Mouse (Mus musculus): ENCODE measurements around the gene Adgrb3. TPM values are rescaled to one million over a fixed set of nuclear protein-coding genes. Genes with fewer than 3 reads are reported as not detected.

The Adgrb3 gene
- polyA plus RNA-seq, 1 experiment from 2014 or later: 2.9 TPM

DNA sequence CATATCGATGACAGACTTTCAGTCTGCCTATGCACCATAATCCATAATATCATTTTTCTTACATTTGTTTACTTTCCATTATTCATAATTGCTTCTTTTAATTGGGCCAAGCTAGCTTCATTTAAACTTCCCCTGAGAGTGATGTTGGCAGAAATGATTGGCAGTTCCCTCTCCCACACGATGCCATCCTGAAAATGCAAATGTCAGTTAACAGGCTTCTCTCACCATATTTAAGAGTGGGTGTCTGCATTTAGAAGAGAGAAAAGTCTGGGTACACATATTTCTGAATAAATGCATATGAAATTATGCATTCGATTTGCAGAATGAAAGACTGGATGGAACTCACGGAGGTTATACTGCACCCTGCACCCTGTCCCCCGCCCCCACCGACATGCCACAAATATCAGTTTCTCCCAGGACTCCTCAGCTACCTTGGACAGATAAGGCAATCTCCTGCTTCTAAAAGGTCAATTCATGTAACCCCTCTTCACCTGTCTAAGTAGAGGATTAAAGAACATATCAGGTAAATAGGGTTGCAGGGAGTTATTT, 130.7 kb downstream of the Adgrb3 start:
- no peaks in the 10 kb centered on the region for H3K36me3 ChIP-seq (ENCODE audit: control insufficient read depth, insufficient read depth, low read length)
- H3K4me1 ChIP-seq (ENCODE audit: control insufficient read depth, insufficient read depth, low read length): no peaks in the 10 kb centered on the region
- no peak overlapping the region for H3K4me3 ChIP-seq (ENCODE audit: low read depth, low read length)
- WGBS: 85% methylated on average over 6 of the region's 6 CpGs
- H3K4me2 ChIP-seq (ENCODE audit: low read depth, low read length): no peak overlapping the region
- H3K9me3 ChIP-seq (ENCODE audit: control insufficient read depth, low read length): no peaks in the 10 kb centered on the region
- H3K27ac ChIP-seq (replicated peaks; ENCODE audit: low read depth, low read length): no peak overlapping the region
- H3K27me3 ChIP-seq (replicated peaks; ENCODE audit: control insufficient read depth, insufficient read depth, low read length): no peaks in the 10 kb centered on the region
- no peak overlapping the region for H3K9ac ChIP-seq (ENCODE audit: low read depth, low read length)
- ATAC-seq (ENCODE audit: low read depth): no peak
- DNase-seq (ENCODE audit: low spot score): no peak

- no peaks in the 10 kb centered on the region for H3K4me1 ChIP-seq (ENCODE audit: control insufficient read depth, insufficient read depth, low read length)
- no peak overlapping the region for H3K9ac ChIP-seq (ENCODE audit: low read depth, low read length)
- no peaks in the 10 kb centered on the region for H3K27me3 ChIP-seq (replicated peaks; ENCODE audit: control insufficient read depth, insufficient read depth, low read length)
- no peak overlapping the region for H3K27ac ChIP-seq (replicated peaks; ENCODE audit: low read depth, low read length)
- no peak overlapping the region for H3K4me2 ChIP-seq (ENCODE audit: low read depth, low read length)
- WGBS: 83% methylated on average over 4 of the region's 4 CpGs
- no peaks in the 10 kb centered on the region for H3K9me3 ChIP-seq (ENCODE audit: control insufficient read depth, low read length)
- no peaks in the 10 kb centered on the region for H3K36me3 ChIP-seq (ENCODE audit: control insufficient read depth, insufficient read depth, low read length)
- DNase-seq (ENCODE audit: low spot score) (peak; percentile 13), ATAC-seq (ENCODE audit: low read depth) (no peak)
- H3K4me3 ChIP-seq (ENCODE audit: low read depth, low read length): no peak overlapping the region
These were observed 132.3 kb downstream of the Adgrb3 start for GRCm38 (mm10) chr1:25697179-25697578.

DNA sequence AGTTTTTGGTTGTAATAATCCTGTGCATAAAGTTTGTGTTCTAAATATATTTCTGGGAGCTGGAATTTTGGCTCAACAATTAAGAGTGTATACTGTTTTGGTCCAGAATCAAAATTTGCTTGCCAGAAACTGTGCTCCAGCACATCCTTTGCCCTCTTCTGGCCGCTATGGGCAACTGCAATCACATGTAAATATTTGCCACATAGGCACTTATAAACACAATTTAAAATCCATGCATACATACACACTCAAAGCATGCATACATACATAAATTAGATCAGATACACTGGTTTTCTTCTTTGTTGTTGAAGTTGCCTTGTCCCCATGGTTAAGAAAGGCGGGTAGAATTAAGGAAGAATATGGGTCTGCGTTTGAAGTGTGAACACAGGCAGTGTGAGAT, 132.7 kb downstream of the Adgrb3 start:
- 65% methylated on average over 3 of the region's 3 CpGs for WGBS
- ATAC-seq (ENCODE audit: low read depth) (no peak), DNase-seq (ENCODE audit: low spot score) (no peak)
- Histone ChIP-seq H3K27me3 (replicated peaks; ENCODE audit: control insufficient read depth, insufficient read depth, low read length) (no peaks in the 10 kb centered on the region), H3K36me3 (ENCODE audit: control insufficient read depth, insufficient read depth, low read length) (no peaks in the 10 kb centered on the region), H3K27ac (replicated peaks; ENCODE audit: low read depth, low read length) (no peak overlapping the region), H3K4me2 (ENCODE audit: low read depth, low read length) (no peak overlapping the region), H3K4me3 (ENCODE audit: low read depth, low read length) (no peak overlapping the region), H3K9me3 (ENCODE audit: control insufficient read depth, low read length) (no peaks in the 10 kb centered on the region), H3K4me1 (ENCODE audit: control insufficient read depth, insufficient read depth, low read length) (no peaks in the 10 kb centered on the region), H3K9ac (ENCODE audit: low read depth, low read length) (no peak overlapping the region)

DNA sequence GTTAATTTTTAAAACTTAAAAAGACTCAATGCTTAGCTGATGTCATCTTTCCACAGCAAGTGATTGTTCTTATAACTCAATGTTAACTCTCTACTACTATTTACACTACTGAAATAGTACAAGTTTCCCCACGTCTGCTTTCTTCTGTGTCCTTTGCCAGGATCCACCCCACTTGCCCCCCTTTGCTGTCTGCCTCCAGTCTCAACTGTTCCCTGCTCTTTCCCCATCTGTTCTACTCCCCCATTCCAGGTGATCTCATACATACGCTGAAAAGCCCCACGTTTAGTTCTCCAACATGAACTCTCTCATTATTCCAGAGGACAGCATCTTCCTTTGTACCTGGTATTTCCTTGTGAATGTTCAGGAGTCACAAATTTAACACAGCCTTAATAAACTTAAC, 147.4 kb downstream of the Adgrb3 start:
- no peak overlapping the region for H3K4me3 ChIP-seq (ENCODE audit: low read depth, low read length)
- H3K9me3 ChIP-seq (ENCODE audit: control insufficient read depth, low read length): no peaks in the 10 kb centered on the region
- H3K4me1 ChIP-seq (ENCODE audit: control insufficient read depth, insufficient read depth, low read length): no peaks in the 10 kb centered on the region
- no peak for ATAC-seq (ENCODE audit: low read depth)
- no peaks in the 10 kb centered on the region for H3K27me3 ChIP-seq (replicated peaks; ENCODE audit: control insufficient read depth, insufficient read depth, low read length)
- no peak for DNase-seq (ENCODE audit: low spot score)
- H3K27ac ChIP-seq (replicated peaks; ENCODE audit: low read depth, low read length): no peak overlapping the region
- no peak overlapping the region for H3K9ac ChIP-seq (ENCODE audit: low read depth, low read length)
- WGBS: 66% methylated on average over 3 of the region's 3 CpGs
- no peak overlapping the region for H3K4me2 ChIP-seq (ENCODE audit: low read depth, low read length)
- H3K36me3 ChIP-seq (ENCODE audit: control insufficient read depth, insufficient read depth, low read length): no peaks in the 10 kb centered on the region

GRCm38 (mm10) chr1:25679656-25680055, 149.9 kb downstream of the Adgrb3 start:
- H3K27ac ChIP-seq (replicated peaks; ENCODE audit: low read depth, low read length): no peak overlapping the region
- no peaks in the 10 kb centered on the region for H3K27me3 ChIP-seq (replicated peaks; ENCODE audit: control insufficient read depth, insufficient read depth, low read length)
- DNase-seq (ENCODE audit: low spot score) (no peak), ATAC-seq (ENCODE audit: low read depth) (no peak)
- H3K4me1 ChIP-seq (ENCODE audit: control insufficient read depth, insufficient read depth, low read length): no peaks in the 10 kb centered on the region
- H3K36me3 ChIP-seq (ENCODE audit: control insufficient read depth, insufficient read depth, low read length): no peaks in the 10 kb centered on the region
- H3K9me3 ChIP-seq (ENCODE audit: control insufficient read depth, low read length): no peaks in the 10 kb centered on the region
- H3K4me2 ChIP-seq (ENCODE audit: low read depth, low read length): no peak overlapping the region
- H3K9ac ChIP-seq (ENCODE audit: low read depth, low read length): no peak overlapping the region
- no peak overlapping the region for H3K4me3 ChIP-seq (ENCODE audit: low read depth, low read length)
- WGBS: 63% methylated on average over 2 of the region's 2 CpGs

DNA sequence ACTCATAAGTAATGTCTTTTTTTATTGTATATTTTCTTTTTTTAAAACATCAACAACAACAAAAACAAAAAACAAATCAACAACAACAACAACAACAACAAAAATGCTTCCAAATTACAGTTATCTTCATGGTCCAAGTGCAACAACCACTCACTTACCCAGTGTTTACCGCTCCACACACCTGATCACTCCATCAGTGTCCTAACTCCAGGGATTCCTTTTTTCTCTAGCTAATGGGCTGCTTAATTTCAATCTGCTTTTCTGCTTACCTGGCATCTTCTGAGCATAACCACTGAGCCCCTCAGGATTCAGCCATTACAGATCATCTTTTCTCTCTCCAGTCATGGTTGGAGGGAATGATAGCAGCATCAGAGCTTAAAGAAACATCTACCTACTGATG, 176.8 kb downstream of the Adgrb3 start:
- 94% methylated on average over 1 of the region's 1 CpGs for WGBS
- Histone ChIP-seq H3K27me3 (replicated peaks; ENCODE audit: control insufficient read depth, insufficient read depth, low read length) (no peaks in the 10 kb centered on the region), H3K36me3 (ENCODE audit: control insufficient read depth, insufficient read depth, low read length) (no peaks in the 10 kb centered on the region), H3K9me3 (ENCODE audit: control insufficient read depth, low read length) (no peaks in the 10 kb centered on the region), H3K9ac (ENCODE audit: low read depth, low read length) (no peak overlapping the region), H3K4me1 (ENCODE audit: control insufficient read depth, insufficient read depth, low read length) (no peaks in the 10 kb centered on the region), H3K4me3 (ENCODE audit: low read depth, low read length) (no peak overlapping the region), H3K27ac (replicated peaks; ENCODE audit: low read depth, low read length) (no peak overlapping the region), H3K4me2 (ENCODE audit: low read depth, low read length) (no peak overlapping the region)
- ATAC-seq (ENCODE audit: low read depth) (no peak), DNase-seq (ENCODE audit: low spot score) (no peak)

GRCm38 (mm10) chr1:25644256-25644655, 185.3 kb downstream of the Adgrb3 start:
- 84% methylated on average over 5 of the region's 5 CpGs for WGBS
- Histone ChIP-seq H3K27me3 (replicated peaks; ENCODE audit: control insufficient read depth, insufficient read depth, low read length) (no peaks in the 10 kb centered on the region), H3K4me1 (ENCODE audit: control insufficient read depth, insufficient read depth, low read length) (no peaks in the 10 kb centered on the region)

DNA sequence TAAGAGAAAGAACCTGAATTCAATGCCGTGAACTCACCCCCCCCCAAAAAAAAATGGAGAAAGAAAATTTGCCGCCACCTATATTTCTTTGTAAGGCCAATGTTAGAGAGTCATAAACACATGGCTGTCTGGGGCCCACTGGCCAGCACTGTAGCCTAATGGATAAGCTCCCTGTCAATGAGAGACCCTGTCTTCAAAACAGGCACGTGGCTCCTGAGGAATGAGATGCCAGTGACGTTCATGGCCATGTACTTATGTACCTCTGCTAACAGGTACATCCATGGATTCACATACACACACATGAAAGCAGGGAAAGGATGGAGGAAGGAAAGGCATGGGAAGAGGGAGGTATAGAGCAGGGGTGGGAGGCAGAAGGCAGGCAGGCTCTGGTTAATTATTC, 208.0 kb downstream of the Adgrb3 start:
- Histone ChIP-seq H3K4me2 (ENCODE audit: low read depth, low read length) (no peak overlapping the region), H3K4me1 (ENCODE audit: control insufficient read depth, insufficient read depth, low read length) (no peaks in the 10 kb centered on the region), H3K27me3 (replicated peaks; ENCODE audit: control insufficient read depth, insufficient read depth, low read length) (no peaks in the 10 kb centered on the region), H3K9me3 (ENCODE audit: control insufficient read depth, low read length) (no peaks in the 10 kb centered on the region), H3K9ac (ENCODE audit: low read depth, low read length) (no peak overlapping the region), H3K4me3 (ENCODE audit: low read depth, low read length) (no peak overlapping the region), H3K27ac (replicated peaks; ENCODE audit: low read depth, low read length) (no peak overlapping the region), H3K36me3 (ENCODE audit: control insufficient read depth, insufficient read depth, low read length) (no peaks in the 10 kb centered on the region)
- 65% methylated on average over 4 of the region's 4 CpGs for WGBS
- no peak for ATAC-seq (ENCODE audit: low read depth)
- DNase-seq (ENCODE audit: low spot score): no peak

More at GRCm38 (mm10) chr1:25644256-25644655, 185.3 kb downstream of the Adgrb3 start:
- Histone ChIP-seq H3K9ac (ENCODE audit: low read depth, low read length) (no peak overlapping the region), H3K4me3 (ENCODE audit: low read depth, low read length) (no peak overlapping the region), H3K27ac (replicated peaks; ENCODE audit: low read depth, low read length) (no peak overlapping the region), H3K9me3 (ENCODE audit: control insufficient read depth, low read length) (no peaks in the 10 kb centered on the region), H3K4me2 (ENCODE audit: low read depth, low read length) (no peak overlapping the region), H3K36me3 (ENCODE audit: control insufficient read depth, insufficient read depth, low read length) (no peaks in the 10 kb centered on the region)
- ATAC-seq (ENCODE audit: low read depth) (no peak), DNase-seq (ENCODE audit: low spot score) (no peak)

DNA sequence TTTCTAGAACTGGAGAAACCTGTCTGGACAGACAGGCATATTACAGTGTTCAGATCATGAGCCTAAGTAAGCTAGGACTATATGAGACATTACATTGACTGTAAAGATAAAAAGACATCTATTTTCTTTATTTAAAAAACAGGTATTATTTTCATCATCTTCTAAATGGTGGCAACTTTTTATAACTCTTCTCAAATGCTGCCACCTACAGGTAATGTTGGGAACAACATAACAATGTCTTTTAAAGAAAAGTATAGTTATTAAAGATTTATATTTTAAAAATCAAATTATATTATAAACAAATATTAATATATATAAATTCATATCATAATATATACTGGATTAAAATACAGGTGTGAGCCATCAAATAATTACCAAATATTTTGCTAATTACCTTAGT, 212.6 kb downstream of the Adgrb3 start:
- ATAC-seq (ENCODE audit: low read depth): no peak
- no peak overlapping the region for H3K4me3 ChIP-seq (ENCODE audit: low read depth, low read length)
- no peak overlapping the region for H3K9ac ChIP-seq (ENCODE audit: low read depth, low read length)

More for the DNA sequence above, 212.6 kb downstream of the Adgrb3 start:
- no peaks in the 10 kb centered on the region for H3K4me1 ChIP-seq (ENCODE audit: control insufficient read depth, insufficient read depth, low read length)
- no peaks in the 10 kb centered on the region for H3K36me3 ChIP-seq (ENCODE audit: control insufficient read depth, insufficient read depth, low read length)
- no peak overlapping the region for H3K4me2 ChIP-seq (ENCODE audit: low read depth, low read length)
- H3K9me3 ChIP-seq (ENCODE audit: control insufficient read depth, low read length): no peaks in the 10 kb centered on the region
- no peak overlapping the region for H3K27ac ChIP-seq (replicated peaks; ENCODE audit: low read depth, low read length)
- DNase-seq (ENCODE audit: low spot score): peak; percentile 18
- H3K27me3 ChIP-seq (replicated peaks; ENCODE audit: control insufficient read depth, insufficient read depth, low read length): no peaks in the 10 kb centered on the region

Data from embryonic facial prominence, embryonic 14.5 days (tissue).